Mouse (Mus musculus) liver, adult 2 months (tissue): ENCODE measurements around the gene Srp54a.

Experiments used
- CTCF ChIP-seq: fragments of 200-500 bp; IDR thresholded peaks from 2 replicates; pipeline ENCODE4 v1.5.1; 2011; ENCODE audit warnings: low read depth, low read length, control low read depth
- POLR2A ChIP-seq: fragments of 200-500 bp; IDR thresholded peaks from 2 replicates; pipeline ENCODE4 v1.6.1; 2011; ENCODE audit warnings: low read length, control low read depth; ENCODE audit not compliant: insufficient read depth; ENCODE audit errors: extremely low read depth

GRCm38 (mm10) chr12:55059812-55060211 lies 20.2 kb upstream of the Srp54a start:
- TF ChIP-seq CTCF (no peak), POLR2A (no peak)
